Mouse (Mus musculus): ENCODE results near the gene Lrrc57. TPM values are rescaled to one million over a fixed set of nuclear protein-coding genes. Genes with fewer than 3 reads are reported as not detected.
A peak's percentile ranks its signal among the peaks of the same experiment; 100 is the strongest.

The Lrrc57 gene
- polyA plus RNA-seq (2015; fragmentation: Nextera tagmentation; extraction: Ambion mirVana), result 30.0 and 32.3 TPM in 2 replicates

- Histone ChIP-seq H3K27ac (ENCODE audit: low read length) (peak within 1 kb of the TSS; percentile 91), H3K4me3 (ENCODE audit: low read depth, low read length) (peak within 1 kb of the TSS; percentile 87), H3K4me1 (ENCODE audit: control insufficient read depth, insufficient read depth, low read length) (peaks cover 24% of the 10 kb centered on the region), H3K4me2 (ENCODE audit: low read length) (peak within 1 kb of the TSS; percentile 83), H3K9ac (ENCODE audit: low read depth, low read length) (peak within 1 kb of the TSS; percentile 90), H3K9me3 (replicated peaks; ENCODE audit: control insufficient read depth, low read length, poor library complexity, severe bottlenecking) (no peaks in the 10 kb centered on the region), H3K27me3 (ENCODE audit: control insufficient read depth, insufficient read depth, low read depth, low read length) (no peaks in the 10 kb centered on the region), H3K36me3 (ENCODE audit: control insufficient read depth, insufficient read depth, low read length) (peaks cover under 1% of the 10 kb centered on the region; the same call in 1 of the 2 replicates)
- peak; percentile 97 for ATAC-seq
- under 1% methylated on average over 52 of the region's 52 CpGs for WGBS
Measured at GRCm38 (mm10) chr2:120608830-120609723, at the start of gene Lrrc57, which contains the start of gene Haus2. Gene Lrrc57 (minus strand): TSS chr2:120609520. Gene Haus2 (plus strand): TSS chr2:120609383.

DNA sequence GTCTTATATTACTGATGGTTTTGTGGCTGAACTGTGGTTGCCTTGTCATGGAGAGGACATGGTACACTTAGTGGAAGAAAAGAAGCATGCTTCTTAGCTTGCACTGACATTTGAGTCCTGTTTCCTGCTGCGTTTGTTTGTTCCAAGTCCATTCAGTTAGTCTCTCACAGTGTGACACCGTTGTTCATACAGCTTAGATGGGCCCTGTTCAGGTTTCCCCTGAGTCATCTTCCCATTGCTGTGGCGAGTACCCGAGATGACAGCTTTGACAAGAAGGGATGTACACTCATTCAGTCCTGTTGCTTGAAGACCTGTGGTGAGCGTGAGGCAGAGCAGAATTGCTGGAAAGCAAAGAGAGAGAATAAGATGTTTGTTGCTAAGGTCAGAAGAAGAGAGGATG lies 49.2 kb upstream of the Lrrc57 start:
- WGBS, result 60% methylated on average over 5 of the region's 5 CpGs
- no peaks in the 10 kb centered on the region for H3K36me3 ChIP-seq (ENCODE audit: control insufficient read depth, insufficient read depth, low read length)
- no peak overlapping the region for H3K4me3 ChIP-seq (ENCODE audit: low read depth, low read length)
- H3K27ac ChIP-seq (ENCODE audit: low read length), result no peak overlapping the region
- ATAC-seq, result no peak
- no peaks in the 10 kb centered on the region for H3K27me3 ChIP-seq (ENCODE audit: control insufficient read depth, insufficient read depth, low read depth, low read length)
- H3K4me1 ChIP-seq (ENCODE audit: control insufficient read depth, insufficient read depth, low read length), result no peaks in the 10 kb centered on the region
- no peaks in the 10 kb centered on the region for H3K9me3 ChIP-seq (replicated peaks; ENCODE audit: control insufficient read depth, low read length, poor library complexity, severe bottlenecking)
- H3K9ac ChIP-seq (ENCODE audit: low read depth, low read length), result no peak overlapping the region
- no peak overlapping the region for H3K4me2 ChIP-seq (ENCODE audit: low read length)

- no peak for ATAC-seq
- no peaks in the 10 kb centered on the region for H3K9me3 ChIP-seq (replicated peaks; ENCODE audit: control insufficient read depth, low read length, poor library complexity, severe bottlenecking)
- no peaks in the 10 kb centered on the region for H3K4me1 ChIP-seq (ENCODE audit: control insufficient read depth, insufficient read depth, low read length)
- WGBS, result 98% methylated on average over 2 of the region's 2 CpGs
- H3K4me3 ChIP-seq (ENCODE audit: low read depth, low read length), result no peak overlapping the region
- no peak overlapping the region for H3K27ac ChIP-seq (ENCODE audit: low read length)
- no peaks in the 10 kb centered on the region for H3K27me3 ChIP-seq (ENCODE audit: control insufficient read depth, insufficient read depth, low read depth, low read length)
- H3K9ac ChIP-seq (ENCODE audit: low read depth, low read length), result no peak overlapping the region
- no peak overlapping the region for H3K4me2 ChIP-seq (ENCODE audit: low read length)
- no peaks in the 10 kb centered on the region for H3K36me3 ChIP-seq (ENCODE audit: control insufficient read depth, insufficient read depth, low read length)
Measured at GRCm38 (mm10) chr2:120656711-120657110, 47.4 kb upstream of the Lrrc57 start.

GRCm38 (mm10) chr2:120655905-120656304 lies 46.6 kb upstream of the Lrrc57 start:
- WGBS, result 91% methylated on average over 5 of the region's 5 CpGs
- Histone ChIP-seq H3K27me3 (ENCODE audit: control insufficient read depth, insufficient read depth, low read depth, low read length) (no peaks in the 10 kb centered on the region), H3K4me2 (ENCODE audit: low read length) (no peak overlapping the region), H3K4me1 (ENCODE audit: control insufficient read depth, insufficient read depth, low read length) (no peaks in the 10 kb centered on the region), H3K9ac (ENCODE audit: low read depth, low read length) (no peak overlapping the region), H3K9me3 (replicated peaks; ENCODE audit: control insufficient read depth, low read length, poor library complexity, severe bottlenecking) (no peaks in the 10 kb centered on the region), H3K27ac (ENCODE audit: low read length) (no peak overlapping the region), H3K36me3 (ENCODE audit: control insufficient read depth, insufficient read depth, low read length) (no peaks in the 10 kb centered on the region), H3K4me3 (ENCODE audit: low read depth, low read length) (no peak overlapping the region)
- ATAC-seq, result no peak

GRCm38 (mm10) chr2:120654693-120655092 lies 45.4 kb upstream of the Lrrc57 start:
- 81% methylated on average over 2 of the region's 2 CpGs for whole genome bisulfite sequencing
- no peaks in the 10 kb centered on the region for H3K9me3 ChIP-seq (replicated peaks; ENCODE audit: control insufficient read depth, low read length, poor library complexity, severe bottlenecking)
- H3K9ac ChIP-seq (ENCODE audit: low read depth, low read length), result no peak overlapping the region
- no peak overlapping the region for H3K27ac ChIP-seq (ENCODE audit: low read length)
- ATAC-seq, result no peak
- no peaks in the 10 kb centered on the region for H3K27me3 ChIP-seq (ENCODE audit: control insufficient read depth, insufficient read depth, low read depth, low read length)
- H3K4me2 ChIP-seq (ENCODE audit: low read length), result no peak overlapping the region
- no peaks in the 10 kb centered on the region for H3K36me3 ChIP-seq (ENCODE audit: control insufficient read depth, insufficient read depth, low read length)
- no peaks in the 10 kb centered on the region for H3K4me1 ChIP-seq (ENCODE audit: control insufficient read depth, insufficient read depth, low read length)
- H3K4me3 ChIP-seq (ENCODE audit: low read depth, low read length), result no peak overlapping the region

DNA sequence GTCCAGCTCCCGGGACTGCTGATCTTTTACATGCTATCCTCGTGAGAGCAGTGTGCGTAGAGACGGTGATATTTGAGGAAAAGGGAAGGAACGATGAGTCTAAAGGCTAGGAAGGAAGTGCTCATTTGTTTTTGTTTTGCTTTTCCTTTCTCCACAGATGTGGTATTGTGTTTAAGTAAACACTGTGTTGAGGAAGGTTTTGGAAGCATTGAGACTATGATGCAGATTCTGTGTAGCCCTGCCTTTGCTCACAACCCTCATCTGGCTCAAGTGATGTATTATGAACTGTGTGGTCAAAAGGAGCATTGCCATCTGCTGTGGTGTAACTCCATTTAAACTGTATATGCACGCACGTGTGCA lies 43.6 kb upstream of the Lrrc57 start:
- no peak for ATAC-seq

DNA sequence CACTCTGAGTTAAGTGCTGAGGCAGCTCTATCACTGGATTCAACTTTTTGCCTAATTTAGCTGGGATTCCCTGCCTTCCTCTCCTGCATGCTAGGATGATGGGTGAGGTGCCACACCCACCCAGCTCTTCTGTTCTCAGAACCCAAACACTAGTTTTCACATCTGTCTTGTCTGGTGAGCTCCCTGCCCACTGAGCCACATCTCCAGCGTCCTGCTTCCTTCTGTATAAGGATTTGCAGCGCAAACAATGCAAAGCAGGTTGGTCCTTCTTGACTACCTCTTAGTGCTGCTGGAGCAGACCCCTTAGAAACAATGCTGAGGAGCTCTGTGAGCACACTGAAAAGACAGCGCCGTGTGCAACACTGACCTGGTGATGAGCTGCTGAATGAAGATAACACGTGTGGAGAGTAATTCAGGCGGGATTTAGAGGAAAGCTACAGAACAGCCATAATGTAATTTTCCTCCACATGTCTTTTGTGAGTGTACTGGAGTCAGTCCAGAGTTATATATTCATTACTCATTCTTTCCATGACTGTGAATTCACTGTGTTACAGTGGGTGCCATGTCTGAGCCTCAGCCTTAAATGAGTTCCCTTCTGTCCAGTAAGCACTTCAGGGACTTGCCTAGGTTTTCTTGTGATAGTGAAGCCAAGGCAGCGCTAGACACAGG lies 43.1 kb upstream of the Lrrc57 start:
- Histone ChIP-seq H3K27ac (ENCODE audit: low read length) (no peak overlapping the region), H3K4me3 (ENCODE audit: low read depth, low read length) (no peak overlapping the region), H3K4me1 (ENCODE audit: control insufficient read depth, insufficient read depth, low read length) (no peaks in the 10 kb centered on the region), H3K9me3 (replicated peaks; ENCODE audit: control insufficient read depth, low read length, poor library complexity, severe bottlenecking) (no peaks in the 10 kb centered on the region), H3K4me2 (ENCODE audit: low read length) (no peak overlapping the region), H3K27me3 (ENCODE audit: control insufficient read depth, insufficient read depth, low read depth, low read length) (no peaks in the 10 kb centered on the region), H3K9ac (ENCODE audit: low read depth, low read length) (no peak overlapping the region), H3K36me3 (ENCODE audit: control insufficient read depth, insufficient read depth, low read length) (no peaks in the 10 kb centered on the region)
- ATAC-seq, result no peak
- WGBS, result 75% methylated on average over 7 of the region's 7 CpGs

More for the DNA sequence above, 43.6 kb upstream of the Lrrc57 start:
- Histone ChIP-seq H3K27me3 (ENCODE audit: control insufficient read depth, insufficient read depth, low read depth, low read length) (no peaks in the 10 kb centered on the region), H3K4me2 (ENCODE audit: low read length) (no peak overlapping the region), H3K27ac (ENCODE audit: low read length) (no peak overlapping the region), H3K4me1 (ENCODE audit: control insufficient read depth, insufficient read depth, low read length) (no peaks in the 10 kb centered on the region), H3K9me3 (replicated peaks; ENCODE audit: control insufficient read depth, low read length, poor library complexity, severe bottlenecking) (no peaks in the 10 kb centered on the region), H3K36me3 (ENCODE audit: control insufficient read depth, insufficient read depth, low read length) (no peaks in the 10 kb centered on the region), H3K9ac (ENCODE audit: low read depth, low read length) (no peak overlapping the region), H3K4me3 (ENCODE audit: low read depth, low read length) (no peak overlapping the region)
- WGBS, result 92% methylated on average over 7 of the region's 7 CpGs

GRCm38 (mm10) chr2:120646777-120647176 lies 37.5 kb upstream of the Lrrc57 start:
- H3K9ac ChIP-seq (ENCODE audit: low read depth, low read length), result no peak overlapping the region
- no peaks in the 10 kb centered on the region for H3K4me1 ChIP-seq (ENCODE audit: control insufficient read depth, insufficient read depth, low read length)
- no peak for ATAC-seq
- 57% methylated on average over 4 of the region's 4 CpGs for WGBS
- no peaks in the 10 kb centered on the region for H3K36me3 ChIP-seq (ENCODE audit: control insufficient read depth, insufficient read depth, low read length)
- no peak overlapping the region for H3K4me3 ChIP-seq (ENCODE audit: low read depth, low read length)
- H3K27ac ChIP-seq (ENCODE audit: low read length), result no peak overlapping the region
- H3K4me2 ChIP-seq (ENCODE audit: low read length), result no peak overlapping the region
- H3K9me3 ChIP-seq (replicated peaks; ENCODE audit: control insufficient read depth, low read length, poor library complexity, severe bottlenecking), result no peaks in the 10 kb centered on the region
- no peaks in the 10 kb centered on the region for H3K27me3 ChIP-seq (ENCODE audit: control insufficient read depth, insufficient read depth, low read depth, low read length)

- Histone ChIP-seq H3K4me2 (ENCODE audit: low read length) (no peak overlapping the region), H3K4me1 (ENCODE audit: control insufficient read depth, insufficient read depth, low read length) (no peaks in the 10 kb centered on the region), H3K9ac (ENCODE audit: low read depth, low read length) (no peak overlapping the region), H3K27ac (ENCODE audit: low read length) (no peak overlapping the region), H3K9me3 (replicated peaks; ENCODE audit: control insufficient read depth, low read length, poor library complexity, severe bottlenecking) (no peaks in the 10 kb centered on the region), H3K4me3 (ENCODE audit: low read depth, low read length) (no peak overlapping the region), H3K27me3 (ENCODE audit: control insufficient read depth, insufficient read depth, low read depth, low read length) (no peaks in the 10 kb centered on the region), H3K36me3 (ENCODE audit: control insufficient read depth, insufficient read depth, low read length) (no peaks in the 10 kb centered on the region)
- ATAC-seq, result no peak
- WGBS, result 65% methylated on average over 7 of the region's 7 CpGs
Measured at GRCm38 (mm10) chr2:120643836-120644235, 34.5 kb upstream of the Lrrc57 start.
